Mouse (Mus musculus): ENCODE data around the gene Impdh2. TPM values are rescaled to one million over a fixed set of nuclear protein-coding genes. Genes with fewer than 3 reads are reported as not detected.

The Impdh2 gene
- 178 TPM in 2 replicates for polyA plus RNA-seq (2015; fragmentation: Nextera tagmentation; extraction: Ambion mirVana)

- Histone ChIP-seq H3K36me3 (peaks cover 77% of the 10 kb centered on the region), H3K9me3 (no peaks in the 10 kb centered on the region), H3K9ac (peak within 1 kb of the TSS; percentile 70), H3K27me3 (no peaks in the 10 kb centered on the region), H3K4me2 (peak within 1 kb of the TSS; percentile 64), H3K4me3 (peak within 1 kb of the TSS; percentile 56), H3K4me1 (peaks cover 10% of the 10 kb centered on the region), H3K27ac (peak within 1 kb of the TSS; percentile 69)
- ATAC-seq (ENCODE audit: borderline replicate concordance, extremely low read depth, low FRiP score, low TSS enrichment), result peak; percentile 98
- WGBS, result under 1% methylated on average over 53 of the region's 53 CpGs
These were observed at the start of gene Impdh2 for GRCm38 (mm10) chr9:108560227-108560841. Gene Impdh2 (plus strand): TSS chr9:108560286.

DNA sequence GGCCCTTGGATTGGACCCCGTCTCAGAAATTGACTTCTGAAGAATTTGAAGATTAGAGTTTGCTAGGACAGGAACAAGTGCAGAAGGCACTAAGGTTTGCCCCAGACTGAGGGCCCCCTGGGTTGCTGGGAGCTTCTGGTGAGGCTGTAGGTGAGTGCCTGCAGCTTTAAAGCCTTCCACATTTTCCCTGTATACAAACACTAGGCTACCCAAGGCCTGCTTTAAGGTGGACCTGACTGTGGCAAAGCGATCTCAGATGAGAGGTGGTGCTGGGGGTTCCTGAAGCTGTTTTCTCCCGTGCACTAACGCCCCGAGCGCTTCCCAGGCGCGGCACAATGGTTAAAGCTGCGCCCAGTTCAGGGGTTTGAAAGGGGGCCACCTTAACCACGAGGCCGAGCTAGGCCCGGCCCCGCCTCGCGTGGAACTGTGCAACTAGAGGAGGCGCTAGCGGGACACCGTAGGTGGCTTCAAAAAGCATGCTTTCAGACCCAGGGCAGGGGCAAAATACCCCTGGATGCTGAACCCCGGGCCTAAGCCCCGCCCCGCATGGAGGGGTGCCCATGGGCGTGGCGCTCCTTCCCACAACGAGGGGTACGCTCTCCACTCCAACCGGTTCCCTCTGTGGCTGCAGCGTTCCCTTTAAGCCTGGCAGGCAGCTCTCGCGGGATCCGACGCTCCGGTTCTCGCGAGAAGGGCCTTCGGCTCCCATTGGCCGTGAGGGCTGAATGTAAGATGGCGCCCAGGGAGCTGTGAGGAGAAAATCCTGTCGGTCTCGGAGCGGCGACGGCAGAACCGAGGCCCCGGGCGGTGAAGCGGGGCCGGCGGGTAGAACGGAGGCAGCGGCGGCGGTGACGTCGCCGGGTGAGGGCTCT is 43.5 kb upstream of the Impdh2 start, which contains the start of gene Qrich1:
Qrich1 (plus strand) TSS at position 427 of the 872 bp plus-strand sequence.
- Histone ChIP-seq H3K9me3 (no peaks in the 10 kb centered on the region), H3K27ac (peak within 1 kb of the TSS; percentile 99), H3K4me2 (peak within 1 kb of the TSS; percentile 75), H3K27me3 (no peaks in the 10 kb centered on the region), H3K4me3 (peak within 1 kb of the TSS; percentile 100), H3K9ac (peak within 1 kb of the TSS; percentile 98), H3K4me1 (peaks cover 19% of the 10 kb centered on the region; the same call in 1 of the 2 replicates), H3K36me3 (peaks cover 45% of the 10 kb centered on the region)
- WGBS, result under 1% methylated on average over 55 of the region's 55 CpGs
- ATAC-seq (ENCODE audit: borderline replicate concordance, extremely low read depth, low FRiP score, low TSS enrichment), result peak; percentile 94

- WGBS, result under 1% methylated on average over 94 of the region's 95 CpGs
- Histone ChIP-seq H3K9me3 (no peaks in the 10 kb centered on the region), H3K36me3 (peaks cover 38% of the 10 kb centered on the region), H3K4me1 (peaks cover 19% of the 10 kb centered on the region; the same call in 1 of the 2 replicates), H3K27me3 (no peaks in the 10 kb centered on the region), H3K27ac (peak overlapping the region; percentile 99), H3K4me3 (peak overlapping the region; percentile 100), H3K4me2 (peak overlapping the region; percentile 75), H3K9ac (peak overlapping the region; percentile 98)
- peak; percentile 88 for ATAC-seq (ENCODE audit: borderline replicate concordance, extremely low read depth, low FRiP score, low TSS enrichment)
These were observed 42.7 kb upstream of the Impdh2 start for GRCm38 (mm10) chr9:108517253-108517930.

DNA sequence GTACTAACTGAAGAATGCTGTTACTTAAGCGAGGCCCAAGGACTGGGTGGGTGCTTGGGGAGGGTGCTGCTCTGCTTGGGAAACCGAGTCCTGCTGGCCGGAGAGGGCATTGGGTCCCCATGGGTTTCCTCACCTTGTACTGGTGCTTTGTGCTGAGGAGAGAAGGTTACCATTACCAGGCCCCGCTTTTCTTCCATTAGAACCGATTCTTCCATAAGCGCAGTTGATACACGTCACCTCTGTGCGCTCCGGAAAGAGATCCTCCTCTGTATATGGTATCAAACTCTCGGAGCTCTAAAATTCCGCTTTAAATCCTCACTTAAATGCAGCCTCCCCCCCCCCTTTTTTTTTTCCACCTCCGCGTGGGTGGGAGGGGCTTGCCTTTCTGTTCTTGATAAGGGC is 42.2 kb upstream of the Impdh2 start:
- ATAC-seq (ENCODE audit: borderline replicate concordance, extremely low read depth, low FRiP score, low TSS enrichment), result peak; percentile 13
- WGBS, result 0% methylated on average over 13 of the region's 13 CpGs
- Histone ChIP-seq H3K9me3 (no peaks in the 10 kb centered on the region), H3K36me3 (peaks cover 32% of the 10 kb centered on the region), H3K4me3 (peak overlapping the region; percentile 100), H3K9ac (peak overlapping the region; percentile 98), H3K27ac (peak overlapping the region; percentile 99), H3K27me3 (no peaks in the 10 kb centered on the region), H3K4me2 (peak overlapping the region; percentile 75), H3K4me1 (peaks cover 19% of the 10 kb centered on the region; the same call in 1 of the 2 replicates)

DNA sequence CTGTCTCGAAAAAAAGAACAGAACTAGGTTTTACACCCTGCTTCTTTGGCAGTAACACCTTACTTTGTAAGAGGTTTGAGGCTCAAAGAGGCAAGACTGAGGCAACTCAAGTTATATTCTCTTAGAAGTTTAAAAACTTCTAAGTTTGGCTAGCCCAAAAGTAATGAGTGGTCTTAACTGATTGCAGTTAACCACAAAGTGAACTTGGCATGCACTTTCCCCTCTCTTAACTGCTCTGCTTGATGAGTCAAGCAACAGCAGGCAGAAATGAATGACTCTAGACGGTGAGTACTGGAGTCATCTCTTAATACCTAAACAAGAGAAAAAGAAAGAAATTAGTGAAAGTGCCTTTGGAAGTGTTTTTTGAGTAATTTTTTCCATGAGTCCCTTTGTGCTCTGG is 38.5 kb upstream of the Impdh2 start:
- peaks cover 14% of the 10 kb centered on the region; the same call in 1 of the 2 replicates for H3K36me3 ChIP-seq
- ATAC-seq (ENCODE audit: borderline replicate concordance, extremely low read depth, low FRiP score, low TSS enrichment), result no peak
- 80% methylated on average over 2 of the region's 2 CpGs for WGBS

DNA sequence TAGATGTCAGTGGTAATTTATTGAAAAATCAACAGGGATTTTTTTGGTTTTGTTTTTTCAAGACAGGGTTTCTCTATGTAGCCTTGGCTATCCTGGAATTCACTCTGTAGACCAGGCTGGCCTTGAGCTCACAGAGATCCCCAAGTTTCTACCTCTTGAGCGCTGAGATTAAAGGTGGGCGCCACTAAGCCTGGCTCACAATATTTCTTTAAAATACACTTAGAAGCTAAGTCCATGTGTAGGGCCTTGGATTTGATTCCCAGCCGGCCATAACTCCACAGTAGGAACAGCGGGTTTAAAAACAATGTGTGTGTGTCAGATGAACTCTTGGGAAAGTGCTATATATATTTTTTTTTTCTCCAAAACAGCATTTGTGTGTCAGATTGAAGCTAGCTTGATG is 36.7 kb upstream of the Impdh2 start:
- no peak for ATAC-seq (ENCODE audit: borderline replicate concordance, extremely low read depth, low FRiP score, low TSS enrichment)
- 94% methylated on average over 4 of the region's 4 CpGs for WGBS

More for the DNA sequence above, 38.5 kb upstream of the Impdh2 start:
- H3K9me3 ChIP-seq, result no peaks in the 10 kb centered on the region
- H3K4me2 ChIP-seq, result no peak overlapping the region
- no peaks in the 10 kb centered on the region for H3K27me3 ChIP-seq
- H3K4me3 ChIP-seq, result no peak overlapping the region
- H3K4me1 ChIP-seq, result peaks cover 14% of the 10 kb centered on the region; the same call in 1 of the 2 replicates
- H3K27ac ChIP-seq, result no peak overlapping the region
- no peak overlapping the region for H3K9ac ChIP-seq

DNA sequence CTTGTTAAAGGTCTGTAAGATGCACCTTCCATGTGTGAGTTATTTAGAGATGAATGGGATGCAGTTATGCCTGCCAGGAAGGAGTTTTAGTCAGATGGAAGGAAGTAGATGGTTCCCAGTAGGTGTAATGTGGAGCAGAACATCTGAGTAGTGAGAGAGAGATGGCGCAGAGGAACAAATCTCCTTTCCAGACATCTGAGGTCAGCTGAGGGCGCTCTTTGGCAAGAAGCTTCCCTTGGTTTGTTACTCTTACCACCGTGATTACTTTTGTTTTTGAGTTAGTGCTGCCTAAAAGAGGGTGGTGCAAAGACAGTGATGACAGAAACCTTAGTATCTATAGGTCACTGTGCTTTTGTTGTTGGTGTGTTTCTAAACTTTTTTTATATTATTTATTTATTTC is 34.7 kb upstream of the Impdh2 start:
- H3K9ac ChIP-seq, result no peak overlapping the region
- H3K4me1 ChIP-seq, result no peaks in the 10 kb centered on the region
- 78% methylated on average over 3 of the region's 3 CpGs for WGBS
- no peak overlapping the region for H3K27ac ChIP-seq
- no peaks in the 10 kb centered on the region for H3K27me3 ChIP-seq
- no peak overlapping the region for H3K4me2 ChIP-seq
- H3K36me3 ChIP-seq, result peaks cover 32% of the 10 kb centered on the region
- no peaks in the 10 kb centered on the region for H3K9me3 ChIP-seq
- ATAC-seq (ENCODE audit: borderline replicate concordance, extremely low read depth, low FRiP score, low TSS enrichment), result no peak
- H3K4me3 ChIP-seq, result no peak overlapping the region

More for the DNA sequence above, 36.7 kb upstream of the Impdh2 start:
- Histone ChIP-seq H3K27me3 (no peaks in the 10 kb centered on the region), H3K4me1 (peaks cover 14% of the 10 kb centered on the region; the same call in 1 of the 2 replicates), H3K4me2 (no peak overlapping the region), H3K27ac (no peak overlapping the region), H3K9me3 (no peaks in the 10 kb centered on the region), H3K9ac (no peak overlapping the region), H3K4me3 (no peak overlapping the region), H3K36me3 (peaks cover 16% of the 10 kb centered on the region)

DNA sequence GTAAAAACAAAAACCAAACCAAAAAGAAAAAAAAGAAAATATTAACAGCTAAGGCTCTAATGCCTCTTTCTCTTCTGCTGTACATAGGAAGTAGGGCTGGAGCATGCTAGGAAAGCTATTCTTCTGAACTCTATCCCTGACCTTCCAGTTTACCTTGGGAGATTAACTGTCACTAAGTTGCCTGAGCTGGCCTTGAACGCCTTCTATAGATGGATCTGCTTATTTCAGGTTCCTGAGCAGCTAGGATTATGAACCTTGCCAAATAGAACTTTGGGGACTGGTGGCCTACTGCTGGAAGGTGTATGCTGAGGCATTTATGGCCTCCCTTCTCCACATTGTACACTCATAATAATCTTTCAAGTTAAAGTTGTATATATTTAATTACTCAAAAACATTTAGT is 29.1 kb upstream of the Impdh2 start:
- Histone ChIP-seq H3K4me3 (no peak overlapping the region), H3K4me2 (no peak overlapping the region), H3K36me3 (peaks cover 75% of the 10 kb centered on the region), H3K4me1 (no peaks in the 10 kb centered on the region), H3K9me3 (no peaks in the 10 kb centered on the region), H3K27ac (no peak overlapping the region), H3K27me3 (no peaks in the 10 kb centered on the region), H3K9ac (no peak overlapping the region)
- 94% methylated on average over 1 of the region's 1 CpGs for WGBS
- no peak for ATAC-seq (ENCODE audit: borderline replicate concordance, extremely low read depth, low FRiP score, low TSS enrichment)

- no peaks in the 10 kb centered on the region for H3K27me3 ChIP-seq
- no peak overlapping the region for H3K9ac ChIP-seq
- H3K4me1 ChIP-seq, result no peaks in the 10 kb centered on the region
- H3K4me2 ChIP-seq, result no peak overlapping the region
- no peak for ATAC-seq (ENCODE audit: borderline replicate concordance, extremely low read depth, low FRiP score, low TSS enrichment)
- no peaks in the 10 kb centered on the region for H3K9me3 ChIP-seq
- no peak overlapping the region for H3K4me3 ChIP-seq
- WGBS, result 85% methylated on average over 1 of the region's 1 CpGs
- H3K27ac ChIP-seq, result no peak overlapping the region
- peaks cover 80% of the 10 kb centered on the region for H3K36me3 ChIP-seq
These were observed 28.6 kb upstream of the Impdh2 start for GRCm38 (mm10) chr9:108531496-108531895.

DNA sequence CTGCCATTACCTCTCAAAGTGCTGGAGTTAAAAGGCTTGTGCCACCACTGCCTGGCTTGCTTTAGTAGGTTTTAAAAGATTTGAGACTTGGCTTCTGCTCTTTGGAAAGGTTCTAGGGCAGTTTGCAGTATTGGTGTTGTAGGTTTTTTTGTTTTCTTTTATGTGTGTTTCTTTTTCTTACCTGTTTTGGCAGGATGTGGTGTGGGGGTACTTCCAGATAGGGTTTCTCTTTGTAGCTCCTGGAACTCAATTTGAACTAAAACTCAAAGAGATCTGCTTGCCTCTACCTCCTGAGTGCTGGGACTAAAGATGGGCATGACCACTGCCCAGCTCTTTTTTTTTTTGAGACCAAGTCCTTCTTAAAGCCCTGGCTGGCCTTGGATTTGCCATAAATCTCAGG is 19.2 kb upstream of the Impdh2 start:
- Histone ChIP-seq H3K27me3 (no peaks in the 10 kb centered on the region), H3K4me2 (no peak overlapping the region), H3K4me1 (no peaks in the 10 kb centered on the region), H3K4me3 (no peak overlapping the region), H3K9ac (no peak overlapping the region), H3K9me3 (no peaks in the 10 kb centered on the region), H3K36me3 (peaks cover 89% of the 10 kb centered on the region), H3K27ac (no peak overlapping the region)
- ATAC-seq (ENCODE audit: borderline replicate concordance, extremely low read depth, low FRiP score, low TSS enrichment), result no peak

- 91% methylated on average over 3 of the region's 3 CpGs for WGBS
- H3K4me3 ChIP-seq, result no peak overlapping the region
- no peak for ATAC-seq (ENCODE audit: borderline replicate concordance, extremely low read depth, low FRiP score, low TSS enrichment)
These were observed 14.1 kb upstream of the Impdh2 start for GRCm38 (mm10) chr9:108545986-108546385.

More at GRCm38 (mm10) chr9:108545986-108546385, 14.1 kb upstream of the Impdh2 start:
- H3K36me3 ChIP-seq, result peaks cover 86% of the 10 kb centered on the region
- no peaks in the 10 kb centered on the region for H3K4me1 ChIP-seq
- no peaks in the 10 kb centered on the region for H3K9me3 ChIP-seq
- no peaks in the 10 kb centered on the region for H3K27me3 ChIP-seq
- no peak overlapping the region for H3K9ac ChIP-seq
- H3K27ac ChIP-seq, result no peak overlapping the region
- H3K4me2 ChIP-seq, result no peak overlapping the region

All from lung, embryonic 15.5 days (tissue).